Mouse (Mus musculus): ENCODE data around the gene Chl1.

The Chl1 gene

GRCm38 (mm10) chr6:103510392-103511289, at the start of gene Chl1:
Chl1 (plus strand) TSS chr6:103510586.
- no peak for DNase-seq (ENCODE audit: low read depth, low spot score)

- DNase-seq (ENCODE audit: low read depth, low spot score) = no peak
Measured at GRCm38 (mm10) chr6:103465479-103466080, 44.8 kb upstream of the Chl1 start.

- no peak for DNase-seq (ENCODE audit: low read depth, low spot score)
Measured at GRCm38 (mm10) chr6:103473316-103473715, 37.1 kb upstream of the Chl1 start.

GRCm38 (mm10) chr6:103487199-103487598, 23.2 kb upstream of the Chl1 start:
- no peak for DNase-seq (ENCODE audit: low read depth, low spot score)

GRCm38 (mm10) chr6:103498404-103498803, 12.0 kb upstream of the Chl1 start:
- DNase-seq (ENCODE audit: low read depth, low spot score) = no peak

- no peak for DNase-seq (ENCODE audit: low read depth, low spot score)
Measured at GRCm38 (mm10) chr6:103504065-103504464, 6.3 kb upstream of the Chl1 start.

GRCm38 (mm10) chr6:103507751-103508575, 2.4 kb upstream of the Chl1 start:
- peak; percentile 48 for DNase-seq (ENCODE audit: low read depth, low spot score)

- no peak for DNase-seq (ENCODE audit: low read depth, low spot score)
Measured at GRCm38 (mm10) chr6:103509596-103509995, 790 bp upstream of the Chl1 start.

- DNase-seq (ENCODE audit: low read depth, low spot score) = no peak
Measured at GRCm38 (mm10) chr6:103511290-103511971, 1.0 kb downstream of the Chl1 start.

- no peak for DNase-seq (ENCODE audit: low read depth, low spot score)
Measured at GRCm38 (mm10) chr6:103511972-103512565, 1.7 kb downstream of the Chl1 start.

GRCm38 (mm10) chr6:103512911-103513321, 2.5 kb downstream of the Chl1 start:
- DNase-seq (ENCODE audit: low read depth, low spot score) = no peak

- no peak for DNase-seq (ENCODE audit: low read depth, low spot score)
Measured at GRCm38 (mm10) chr6:103513621-103514241, 3.3 kb downstream of the Chl1 start.

- DNase-seq (ENCODE audit: low read depth, low spot score) = no peak
Measured at GRCm38 (mm10) chr6:103514346-103514745, 4.0 kb downstream of the Chl1 start.

- DNase-seq (ENCODE audit: low read depth, low spot score) = no peak
Measured at GRCm38 (mm10) chr6:103514756-103515155, 4.4 kb downstream of the Chl1 start.

GRCm38 (mm10) chr6:103519596-103519995, 9.2 kb downstream of the Chl1 start:
- no peak for DNase-seq (ENCODE audit: low read depth, low spot score)

GRCm38 (mm10) chr6:103525326-103526024, 15.1 kb downstream of the Chl1 start:
- no peak for DNase-seq (ENCODE audit: low read depth, low spot score)

GRCm38 (mm10) chr6:103526945-103527777, 16.8 kb downstream of the Chl1 start:
- no peak for DNase-seq (ENCODE audit: low read depth, low spot score)

GRCm38 (mm10) chr6:103533048-103533447, 22.7 kb downstream of the Chl1 start:
- DNase-seq (ENCODE audit: low read depth, low spot score) = no peak

- DNase-seq (ENCODE audit: low read depth, low spot score) = no peak
Measured at GRCm38 (mm10) chr6:103534027-103534426, 23.6 kb downstream of the Chl1 start.
